Mouse (Mus musculus): ENCODE measurements around the gene 2900026A02Rik. TPM values are rescaled to one million over a fixed set of nuclear protein-coding genes. Genes with fewer than 3 reads are reported as not detected.
"Not testable (repeated sequence)": the region's sequence is repeated elsewhere in the genome, so short reads cannot be mapped to it uniquely, and the experiment has no call there.

The 2900026A02Rik gene
- polyA plus RNA-seq, 1 experiment from 2014 or later = 9.2 TPM

- Histone ChIP-seq H3K9ac (ENCODE audit: low read depth, low read length) (0 out of 2 replicates have a peak overlapping the region, but pooled peaks have one; percentile 16), H3K9me3 (ENCODE audit: control insufficient read depth, low read length) (no peaks in the 10 kb centered on the region), H3K27ac (replicated peaks; ENCODE audit: low read depth, low read length) (peak overlapping the region; percentile 67), H3K27me3 (replicated peaks; ENCODE audit: control insufficient read depth, insufficient read depth, low read length) (no peaks in the 10 kb centered on the region), H3K4me3 (ENCODE audit: low read depth, low read length) (no peak overlapping the region), H3K4me1 (ENCODE audit: control insufficient read depth, insufficient read depth, low read length) (peaks cover 14% of the 10 kb centered on the region; the same call in 1 of the 2 replicates), H3K36me3 (ENCODE audit: control insufficient read depth, insufficient read depth, low read length) (no peaks in the 10 kb centered on the region), H3K4me2 (ENCODE audit: low read depth, low read length) (peak overlapping the region; percentile 5; the same call in 1 of the 2 replicates)
- ATAC-seq (ENCODE audit: low read depth) (peak; percentile 41), DNase-seq (ENCODE audit: low spot score) (peak; percentile 71)
- WGBS = 37% methylated on average over 20 of the region's 20 CpGs
These were observed 106.5 kb downstream of the 2900026A02Rik start for GRCm38 (mm10) chr5:113114264-113115225.

GRCm38 (mm10) chr5:113113120-113113519 is 107.9 kb downstream of the 2900026A02Rik start:
- Histone ChIP-seq H3K36me3 (ENCODE audit: control insufficient read depth, insufficient read depth, low read length) (no peaks in the 10 kb centered on the region), H3K4me1 (ENCODE audit: control insufficient read depth, insufficient read depth, low read length) (peaks cover 6% of the 10 kb centered on the region; the same call in 1 of the 2 replicates), H3K9me3 (ENCODE audit: control insufficient read depth, low read length) (no peaks in the 10 kb centered on the region), H3K27me3 (replicated peaks; ENCODE audit: control insufficient read depth, insufficient read depth, low read length) (no peaks in the 10 kb centered on the region), H3K9ac (ENCODE audit: low read depth, low read length) (no peak overlapping the region), H3K4me2 (ENCODE audit: low read depth, low read length) (no peak overlapping the region), H3K4me3 (ENCODE audit: low read depth, low read length) (no peak overlapping the region), H3K27ac (replicated peaks; ENCODE audit: low read depth, low read length) (no peak overlapping the region)
- peak; percentile 34; the same call in 1 of the 2 replicates for ATAC-seq (ENCODE audit: low read depth)
- 41% methylated on average over 5 of the region's 5 CpGs for WGBS
- DNase-seq (ENCODE audit: low spot score) = peak; percentile 39

GRCm38 (mm10) chr5:113111336-113111735 is 109.7 kb downstream of the 2900026A02Rik start:
- no peak overlapping the region for H3K4me2 ChIP-seq (ENCODE audit: low read depth, low read length)
- 8% methylated on average over 4 of the region's 4 CpGs for WGBS
- H3K4me1 ChIP-seq (ENCODE audit: control insufficient read depth, insufficient read depth, low read length) = peaks cover 6% of the 10 kb centered on the region; the same call in 1 of the 2 replicates
- H3K9ac ChIP-seq (ENCODE audit: low read depth, low read length) = no peak overlapping the region
- no peaks in the 10 kb centered on the region for H3K9me3 ChIP-seq (ENCODE audit: control insufficient read depth, low read length)
- no peak for ATAC-seq (ENCODE audit: low read depth)
- H3K36me3 ChIP-seq (ENCODE audit: control insufficient read depth, insufficient read depth, low read length) = no peaks in the 10 kb centered on the region
- no peak overlapping the region for H3K27ac ChIP-seq (replicated peaks; ENCODE audit: low read depth, low read length)
- no peak overlapping the region for H3K4me3 ChIP-seq (ENCODE audit: low read depth, low read length)
- no peaks in the 10 kb centered on the region for H3K27me3 ChIP-seq (replicated peaks; ENCODE audit: control insufficient read depth, insufficient read depth, low read length)
- DNase-seq (ENCODE audit: low spot score) = no peak

- peaks cover 6% of the 10 kb centered on the region; the same call in 1 of the 2 replicates for H3K4me1 ChIP-seq (ENCODE audit: control insufficient read depth, insufficient read depth, low read length)
- 0 out of 2 replicates have a peak overlapping the region, but pooled peaks have one; percentile 20 for H3K9ac ChIP-seq (ENCODE audit: low read depth, low read length)
- H3K4me2 ChIP-seq (ENCODE audit: low read depth, low read length) = no peak overlapping the region
- no peak overlapping the region for H3K4me3 ChIP-seq (ENCODE audit: low read depth, low read length)
- no peak for DNase-seq (ENCODE audit: low spot score)
- no peak for ATAC-seq (ENCODE audit: low read depth)
- WGBS = 0% methylated on average over 1 of the region's 1 CpGs
- H3K36me3 ChIP-seq (ENCODE audit: control insufficient read depth, insufficient read depth, low read length) = no peaks in the 10 kb centered on the region
- H3K27ac ChIP-seq (replicated peaks; ENCODE audit: low read depth, low read length) = no peak overlapping the region
- no peaks in the 10 kb centered on the region for H3K9me3 ChIP-seq (ENCODE audit: control insufficient read depth, low read length)
- no peaks in the 10 kb centered on the region for H3K27me3 ChIP-seq (replicated peaks; ENCODE audit: control insufficient read depth, insufficient read depth, low read length)
These were observed 110.1 kb downstream of the 2900026A02Rik start for GRCm38 (mm10) chr5:113110929-113111328.

GRCm38 (mm10) chr5:113109651-113110050 is 111.4 kb downstream of the 2900026A02Rik start:
- not testable (repeated sequence) for H3K9ac ChIP-seq (ENCODE audit: low read depth, low read length); H3K4me1 ChIP-seq (ENCODE audit: control insufficient read depth, insufficient read depth, low read length); H3K4me3 ChIP-seq (ENCODE audit: low read depth, low read length); H3K9me3 ChIP-seq (ENCODE audit: control insufficient read depth, low read length); ATAC-seq (ENCODE audit: low read depth); H3K27ac ChIP-seq (replicated peaks; ENCODE audit: low read depth, low read length); H3K4me2 ChIP-seq (ENCODE audit: low read depth, low read length); DNase-seq (ENCODE audit: low spot score); H3K36me3 ChIP-seq (ENCODE audit: control insufficient read depth, insufficient read depth, low read length); H3K27me3 ChIP-seq (replicated peaks; ENCODE audit: control insufficient read depth, insufficient read depth, low read length)
- WGBS = 87% methylated on average over 2 of the region's 2 CpGs

GRCm38 (mm10) chr5:113108165-113108764 is 112.8 kb downstream of the 2900026A02Rik start:
- WGBS = 58% methylated on average over 11 of the region's 11 CpGs
- DNase-seq (ENCODE audit: low spot score) (peak; percentile 56), ATAC-seq (ENCODE audit: low read depth) (peak; percentile 28; the same call in 1 of the 2 replicates)
- no peak overlapping the region for H3K9ac ChIP-seq (ENCODE audit: low read depth, low read length)
- no peak overlapping the region for H3K4me2 ChIP-seq (ENCODE audit: low read depth, low read length)
- H3K36me3 ChIP-seq (ENCODE audit: control insufficient read depth, insufficient read depth, low read length) = no peaks in the 10 kb centered on the region
- no peak overlapping the region; the same call in 1 of the 2 replicates for H3K27ac ChIP-seq (replicated peaks; ENCODE audit: low read depth, low read length)
- H3K4me1 ChIP-seq (ENCODE audit: control insufficient read depth, insufficient read depth, low read length) = no peaks in the 10 kb centered on the region
- H3K27me3 ChIP-seq (replicated peaks; ENCODE audit: control insufficient read depth, insufficient read depth, low read length) = no peaks in the 10 kb centered on the region
- H3K4me3 ChIP-seq (ENCODE audit: low read depth, low read length) = no peak overlapping the region
- H3K9me3 ChIP-seq (ENCODE audit: control insufficient read depth, low read length) = no peaks in the 10 kb centered on the region

GRCm38 (mm10) chr5:113107709-113108108 is 113.3 kb downstream of the 2900026A02Rik start:
- no peak overlapping the region for H3K9ac ChIP-seq (ENCODE audit: low read depth, low read length)
- ATAC-seq (ENCODE audit: low read depth) = no peak
- H3K27ac ChIP-seq (replicated peaks; ENCODE audit: low read depth, low read length) = no peak overlapping the region

GRCm38 (mm10) chr5:113106594-113106993 is 114.4 kb downstream of the 2900026A02Rik start:
- ATAC-seq (ENCODE audit: low read depth) (no peak; the same call in 1 of the 2 replicates), DNase-seq (ENCODE audit: low spot score) (no peak)
- Histone ChIP-seq H3K27me3 (replicated peaks; ENCODE audit: control insufficient read depth, insufficient read depth, low read length) (no peaks in the 10 kb centered on the region), H3K4me3 (ENCODE audit: low read depth, low read length) (no peak overlapping the region), H3K4me2 (ENCODE audit: low read depth, low read length) (no peak overlapping the region), H3K27ac (replicated peaks; ENCODE audit: low read depth, low read length) (no peak overlapping the region), H3K9ac (ENCODE audit: low read depth, low read length) (no peak overlapping the region), H3K9me3 (ENCODE audit: control insufficient read depth, low read length) (no peaks in the 10 kb centered on the region), H3K36me3 (ENCODE audit: control insufficient read depth, insufficient read depth, low read length) (no peaks in the 10 kb centered on the region), H3K4me1 (ENCODE audit: control insufficient read depth, insufficient read depth, low read length) (no peaks in the 10 kb centered on the region)
- 56% methylated on average over 7 of the region's 7 CpGs for WGBS

More at GRCm38 (mm10) chr5:113107709-113108108, 113.3 kb downstream of the 2900026A02Rik start:
- no peak overlapping the region for H3K4me2 ChIP-seq (ENCODE audit: low read depth, low read length)
- H3K4me1 ChIP-seq (ENCODE audit: control insufficient read depth, insufficient read depth, low read length) = no peaks in the 10 kb centered on the region
- H3K4me3 ChIP-seq (ENCODE audit: low read depth, low read length) = no peak overlapping the region
- WGBS = 69% methylated on average over 2 of the region's 3 CpGs
- H3K9me3 ChIP-seq (ENCODE audit: control insufficient read depth, low read length) = no peaks in the 10 kb centered on the region
- no peaks in the 10 kb centered on the region for H3K27me3 ChIP-seq (replicated peaks; ENCODE audit: control insufficient read depth, insufficient read depth, low read length)
- no peaks in the 10 kb centered on the region for H3K36me3 ChIP-seq (ENCODE audit: control insufficient read depth, insufficient read depth, low read length)
- no peak for DNase-seq (ENCODE audit: low spot score)

Measured in embryonic facial prominence, embryonic 14.5 days (tissue).